Mouse (Mus musculus): ENCODE results near the gene Avpr1b.

DNA sequence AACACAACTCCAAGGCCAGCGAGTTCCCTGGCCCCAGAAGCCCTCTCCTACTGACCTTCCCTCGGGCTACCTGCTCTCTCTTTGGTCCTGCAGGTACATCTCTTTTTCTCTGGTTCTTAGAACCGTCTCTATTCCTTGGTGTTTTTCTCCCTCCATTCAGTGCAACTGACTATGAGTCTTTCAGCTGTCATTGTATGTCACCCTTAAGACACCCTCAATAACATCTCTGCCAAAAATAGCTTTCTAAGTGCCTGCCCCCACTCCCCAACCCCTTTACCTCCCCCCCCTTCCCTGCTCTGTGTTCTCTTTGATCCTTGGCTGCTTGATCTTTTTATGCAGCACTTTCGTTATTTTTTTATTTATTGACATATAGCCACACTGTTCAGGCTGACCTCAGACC is 18.6 kb upstream of the Avpr1b start:
- no peak for TF ChIP-seq CTCF (IDR thresholded peaks at IDR 0.05; ENCODE audit: control insufficient read depth, insufficient read depth, insufficient read length)
- TF ChIP-seq MYOG (IDR thresholded peaks at IDR 0.05; ENCODE audit: control insufficient read depth, extremely low read depth, insufficient read length): no peak
- no peak for TF ChIP-seq MAX (IDR thresholded peaks at IDR 0.05)
- TF ChIP-seq USF1 (IDR thresholded peaks at IDR 0.05; ENCODE audit: low read depth): no peak

Data from C2C12 (cell line).